Mouse (Mus musculus) megakaryocyte-erythroid progenitor cell, adult 5-6 weeks (primary cell): ENCODE data around the gene Dhcr24. TPM values are rescaled to one million over a fixed set of nuclear protein-coding genes. Genes with fewer than 3 reads are reported as not detected.

Experiments
- ATAC-seq: replicated peaks from 2 replicates; pipeline ENCODE4 v1.8.0; 2016; ENCODE audit warnings: mild to moderate bottlenecking, inconsistent platforms; ENCODE audit not compliant: severe bottlenecking, poor library complexity, low FRiP score, low TSS enrichment
- total RNA-seq, 2 experiments: library from RNA; stranded (forward) in 1 of 2; stranded (reverse) in 1 of 2; fragments of 200-1000, 215-1000 nt in 1 of 2; fragments of >200 nt in 1 of 2; fragmentation: Nextera tagmentation in 1 of 2; gene quantifications; 2 replicates each; pipeline ENCODE4 v1.2.3; 2014 to 2017

Dhcr24 gene
- total RNA-seq, 2 experiments from 2014 or later = 9.4 to 27.7 TPM

- no peak for ATAC-seq
These were observed 69.7 kb downstream of the Dhcr24 start for GRCm38 (mm10) chr4:106630333-106631220.

- ATAC-seq = no peak
These were observed 71.5 kb downstream of the Dhcr24 start for GRCm38 (mm10) chr4:106632313-106632712.

GRCm38 (mm10) chr4:106633281-106634085 lies 72.6 kb downstream of the Dhcr24 start:
- ATAC-seq = no peak

GRCm38 (mm10) chr4:106634086-106634479 lies 73.2 kb downstream of the Dhcr24 start:
- ATAC-seq = no peak

Other genes with a start within 250 kb of the Dhcr24 start
- gene Usp24, start 244.8 kb upstream of the Dhcr24 start, total RNA-seq (2014; fragmentation: Nextera tagmentation) = 80.2 and 84.3 TPM in 2 replicates
- gene Usp24, start 244.8 kb upstream of the Dhcr24 start, total RNA-seq (2017) = 86.6 and 87.0 TPM in 2 replicates
- not detected in 2 replicates for gene Pcsk9, start 96.7 kb upstream of the Dhcr24 start, total RNA-seq (2014; fragmentation: Nextera tagmentation)
- gene Pcsk9, start 96.7 kb upstream of the Dhcr24 start, total RNA-seq (2017) = not detected in 2 replicates
- not detected in 2 replicates for gene Bsnd, start 68.8 kb upstream of the Dhcr24 start, total RNA-seq (2014; fragmentation: Nextera tagmentation)
- gene Bsnd, start 68.8 kb upstream of the Dhcr24 start, total RNA-seq (2017) = not detected in 2 replicates
- gene Lexm, start 56.2 kb downstream of the Dhcr24 start, total RNA-seq (2014; fragmentation: Nextera tagmentation) = not detected in 2 replicates
- not detected in 2 replicates for gene Lexm, start 56.2 kb downstream of the Dhcr24 start, total RNA-seq (2017)
- not detected in 2 replicates for gene Ttc22, start 61.4 kb downstream of the Dhcr24 start, total RNA-seq (2014; fragmentation: Nextera tagmentation)
- gene Ttc22, start 61.4 kb downstream of the Dhcr24 start, total RNA-seq (2017) = not detected in 2 replicates
- 6.9 and 9.0 TPM in 2 replicates for gene Pars2, start 90.0 kb downstream of the Dhcr24 start, total RNA-seq (2014; fragmentation: Nextera tagmentation)
- gene Pars2, start 90.0 kb downstream of the Dhcr24 start, total RNA-seq (2017) = 5.9 and 6.4 TPM in 2 replicates
- gene Ttc4, start 117.9 kb downstream of the Dhcr24 start, total RNA-seq (2014; fragmentation: Nextera tagmentation) = 53.0 and 56.3 TPM in 2 replicates
- gene Ttc4, start 117.9 kb downstream of the Dhcr24 start, total RNA-seq (2017) = 34.8 and 47.4 TPM in 2 replicates
- not detected in 2 replicates for gene Mroh7, start 169.9 kb downstream of the Dhcr24 start, total RNA-seq (2014; fragmentation: Nextera tagmentation)
- gene Mroh7, start 169.9 kb downstream of the Dhcr24 start, total RNA-seq (2017) = not detected in 2 replicates
- not detected in 2 replicates for gene Fam151a, start 172.9 kb downstream of the Dhcr24 start, total RNA-seq (2014; fragmentation: Nextera tagmentation)
- gene Fam151a, start 172.9 kb downstream of the Dhcr24 start, total RNA-seq (2017) = not detected in 2 replicates
- gene Acot11, start 244.0 kb downstream of the Dhcr24 start, total RNA-seq (2014; fragmentation: Nextera tagmentation) = 1.0 and 2.1 TPM in 2 replicates
- 0.99 and 1.0 TPM in 2 replicates for gene Acot11, start 244.0 kb downstream of the Dhcr24 start, total RNA-seq (2017)